Mouse (Mus musculus) limb, embryonic 10.5 days (tissue): ENCODE measurements around the gene Itga9. TPM values are rescaled to one million over a fixed set of nuclear protein-coding genes. Genes with fewer than 3 reads are reported as not detected.
A peak's percentile ranks its signal among the peaks of the same experiment; 100 is the strongest.

Experiments
- DNase-seq: peaks from one replicate; pipeline ENCODE4 v3.0.0-alpha.2; 2017; ENCODE audit warnings: low spot score
- H3K27ac ChIP-seq: fragments of 300-500 bp; sonication (generic); 2 replicates; pipeline ENCODE4 v1.5.1; 2016; ENCODE audit warnings: mild to moderate bottlenecking
- H3K27me3 ChIP-seq: fragments of 300-500 bp; sonication (generic); 2 replicates; pipeline ENCODE4 v1.6.1; 2016; ENCODE audit warnings: low read depth, mild to moderate bottlenecking; ENCODE audit not compliant: poor library complexity, severe bottlenecking
- H3K36me3 ChIP-seq: fragments of 300-500 bp; sonication (generic); 2 replicates; pipeline ENCODE4 v1.6.1; 2016; ENCODE audit warnings: mild to moderate bottlenecking, moderate library complexity
- H3K4me1 ChIP-seq: fragments of 300-500 bp; sonication (generic); 2 replicates; pipeline ENCODE4 v1.6.1; 2016
- H3K4me3 ChIP-seq: fragments of 300-500 bp; sonication (generic); 2 replicates; pipeline ENCODE4 v1.5.1; 2016; ENCODE audit warnings: mild to moderate bottlenecking, moderate library complexity
- H3K9me3 ChIP-seq: fragments of 300-500 bp; sonication (generic); replicated peaks from 2 replicates; pipeline ENCODE4 v1.6.1; 2016; ENCODE audit warnings: mild to moderate bottlenecking
- WGBS: fragments of 180-500 bp; shearing (Covaris S2); methylation state at CpG from one replicate; pipeline ENCODE4 v1.1.7; 2016; 5-methylcytosine and 5-hydroxymethylcytosine counted together
- polyA plus RNA-seq: library from polyadenylated mRNA; unstranded; fragments of >200 nt; fragmentation: Nextera tagmentation; extraction: Ambion mirVana; gene quantifications from 2 replicates; pipeline ENCODE4 v1.2.1, GENCODE M21; 2016

Gene Itga9
- polyA plus RNA-seq, 1 experiment from 2014 or later, result 8.8 TPM

GRCm38 (mm10) chr9:118684343-118684742 is 77.9 kb downstream of the Itga9 start:
- 94% methylated on average over 9 of the region's 9 CpGs for WGBS
- Histone ChIP-seq H3K36me3 (peaks cover 17% of the 10 kb centered on the region), H3K27me3 (no peaks in the 10 kb centered on the region), H3K4me1 (peaks cover 43% of the 10 kb centered on the region), H3K27ac (no peak overlapping the region), H3K4me3 (no peak overlapping the region), H3K9me3 (no peaks in the 10 kb centered on the region)
- no peak for DNase-seq

- Histone ChIP-seq H3K27me3 (no peaks in the 10 kb centered on the region), H3K27ac (peak overlapping the region; percentile 86; the same call in 1 of the 2 replicates), H3K36me3 (peaks cover 25% of the 10 kb centered on the region), H3K4me1 (peaks cover 62% of the 10 kb centered on the region), H3K9me3 (no peaks in the 10 kb centered on the region), H3K4me3 (no peak overlapping the region)
- 78% methylated on average over 9 of the region's 9 CpGs for WGBS
- no peak for DNase-seq
Observed at GRCm38 (mm10) chr9:118686166-118686961, 79.9 kb downstream of the Itga9 start.

- WGBS, result 25% methylated on average over 4 of the region's 4 CpGs
- DNase-seq, result no peak
- peaks cover 36% of the 10 kb centered on the region for H3K36me3 ChIP-seq
Observed at GRCm38 (mm10) chr9:118688248-118688647, 81.8 kb downstream of the Itga9 start.

GRCm38 (mm10) chr9:118688921-118689451 is 82.5 kb downstream of the Itga9 start:
- Histone ChIP-seq H3K36me3 (peaks cover 34% of the 10 kb centered on the region), H3K4me3 (peak overlapping the region; percentile 30), H3K9me3 (no peaks in the 10 kb centered on the region), H3K4me1 (peaks cover 66% of the 10 kb centered on the region), H3K27ac (peak overlapping the region; percentile 86), H3K27me3 (no peaks in the 10 kb centered on the region)
- 18% methylated on average over 14 of the region's 14 CpGs for WGBS
- peak; percentile 75 for DNase-seq

More at GRCm38 (mm10) chr9:118688248-118688647, 81.8 kb downstream of the Itga9 start:
- H3K27me3 ChIP-seq, result no peaks in the 10 kb centered on the region
- H3K9me3 ChIP-seq, result no peaks in the 10 kb centered on the region
- H3K4me1 ChIP-seq, result peaks cover 58% of the 10 kb centered on the region
- peak overlapping the region; percentile 86 for H3K27ac ChIP-seq
- no peak overlapping the region for H3K4me3 ChIP-seq

GRCm38 (mm10) chr9:118693256-118693655 is 86.8 kb downstream of the Itga9 start:
- Histone ChIP-seq H3K27ac (peak overlapping the region; percentile 85; the same call in 1 of the 2 replicates), H3K4me3 (no peak overlapping the region), H3K36me3 (peaks cover 29% of the 10 kb centered on the region), H3K4me1 (peaks cover 61% of the 10 kb centered on the region), H3K9me3 (no peaks in the 10 kb centered on the region), H3K27me3 (no peaks in the 10 kb centered on the region)
- no peak for DNase-seq
- WGBS, result 94% methylated on average over 11 of the region's 11 CpGs

GRCm38 (mm10) chr9:118694420-118694825 is 87.9 kb downstream of the Itga9 start:
- H3K27me3 ChIP-seq, result no peaks in the 10 kb centered on the region
- H3K36me3 ChIP-seq, result peaks cover 39% of the 10 kb centered on the region
- no peaks in the 10 kb centered on the region for H3K9me3 ChIP-seq
- peak overlapping the region; percentile 15; the same call in 1 of the 2 replicates for H3K4me3 ChIP-seq
- peak overlapping the region; percentile 85 for H3K27ac ChIP-seq
- WGBS, result 29% methylated on average over 8 of the region's 8 CpGs
- H3K4me1 ChIP-seq, result peaks cover 49% of the 10 kb centered on the region
- DNase-seq, result peak; percentile 76

GRCm38 (mm10) chr9:118698191-118698590 is 91.7 kb downstream of the Itga9 start:
- WGBS, result 85% methylated on average over 8 of the region's 8 CpGs
- H3K27ac ChIP-seq, result no peak overlapping the region
- H3K36me3 ChIP-seq, result peaks cover 17% of the 10 kb centered on the region
- H3K4me3 ChIP-seq, result no peak overlapping the region
- peaks cover 50% of the 10 kb centered on the region for H3K4me1 ChIP-seq
- H3K9me3 ChIP-seq, result no peaks in the 10 kb centered on the region
- H3K27me3 ChIP-seq, result no peaks in the 10 kb centered on the region
- no peak for DNase-seq

- Histone ChIP-seq H3K4me3 (no peak overlapping the region), H3K9me3 (no peaks in the 10 kb centered on the region), H3K27me3 (no peaks in the 10 kb centered on the region), H3K36me3 (peaks cover 15% of the 10 kb centered on the region), H3K4me1 (peaks cover 34% of the 10 kb centered on the region), H3K27ac (peak overlapping the region; percentile 55; the same call in 1 of the 2 replicates)
- WGBS, result 91% methylated on average over 4 of the region's 4 CpGs
- no peak for DNase-seq
Observed at GRCm38 (mm10) chr9:118699716-118700115, 93.2 kb downstream of the Itga9 start.

GRCm38 (mm10) chr9:118700889-118701288 is 94.4 kb downstream of the Itga9 start:
- no peaks in the 10 kb centered on the region for H3K27me3 ChIP-seq
- H3K4me3 ChIP-seq, result 0 out of 2 replicates have a peak overlapping the region, but pooled peaks have one; percentile 1
- peaks cover 28% of the 10 kb centered on the region for H3K4me1 ChIP-seq
- H3K9me3 ChIP-seq, result no peaks in the 10 kb centered on the region
- H3K27ac ChIP-seq, result peak overlapping the region; percentile 77
- WGBS, result 42% methylated on average over 12 of the region's 12 CpGs
- peaks cover 15% of the 10 kb centered on the region for H3K36me3 ChIP-seq
- DNase-seq, result peak; percentile 48

- Histone ChIP-seq H3K36me3 (peaks cover 20% of the 10 kb centered on the region), H3K27me3 (no peaks in the 10 kb centered on the region), H3K27ac (peak overlapping the region; percentile 77), H3K9me3 (no peaks in the 10 kb centered on the region), H3K4me3 (no peak overlapping the region), H3K4me1 (peaks cover 34% of the 10 kb centered on the region)
- 96% methylated on average over 2 of the region's 2 CpGs for WGBS
- no peak for DNase-seq
Observed at GRCm38 (mm10) chr9:118701791-118702190, 95.3 kb downstream of the Itga9 start.

- no peak overlapping the region for H3K4me3 ChIP-seq
- DNase-seq, result no peak
- H3K27me3 ChIP-seq, result no peaks in the 10 kb centered on the region
- H3K27ac ChIP-seq, result no peak overlapping the region
- peaks cover 26% of the 10 kb centered on the region for H3K36me3 ChIP-seq
- peaks cover 34% of the 10 kb centered on the region for H3K4me1 ChIP-seq
- 89% methylated on average over 3 of the region's 3 CpGs for WGBS
- no peaks in the 10 kb centered on the region for H3K9me3 ChIP-seq
Observed at GRCm38 (mm10) chr9:118703146-118703545, 96.7 kb downstream of the Itga9 start.

GRCm38 (mm10) chr9:118705381-118706074 is 99.0 kb downstream of the Itga9 start:
- DNase-seq, result peak; percentile 56
- Histone ChIP-seq H3K4me3 (no peak overlapping the region), H3K4me1 (peaks cover 42% of the 10 kb centered on the region), H3K27me3 (no peaks in the 10 kb centered on the region), H3K36me3 (peaks cover 25% of the 10 kb centered on the region), H3K9me3 (no peaks in the 10 kb centered on the region), H3K27ac (peak overlapping the region; percentile 30; the same call in 1 of the 2 replicates)
- WGBS, result 61% methylated on average over 14 of the region's 14 CpGs
